Mouse (Mus musculus): Measurements from ENCODE around the gene Tap2. TPM values are rescaled to one million over a fixed set of nuclear protein-coding genes. Genes with fewer than 3 reads are reported as not detected.

The Tap2 gene
- polyA plus RNA-seq, 1 experiment from 2014 or later = 0.55 TPM

- H3K27me3 ChIP-seq (ENCODE audit: control insufficient read depth, insufficient read depth, low read length) = peaks cover 31% of the 10 kb centered on the region
- no peak overlapping the region for H3K27ac ChIP-seq (replicated peaks; ENCODE audit: low read depth, low read length)
- DNase-seq (ENCODE audit: low spot score) = no peak
- no peaks in the 10 kb centered on the region for H3K9me3 ChIP-seq (ENCODE audit: control insufficient read depth, low read length)
- H3K4me2 ChIP-seq (ENCODE audit: low read depth, severe bottlenecking) = peak overlapping the region; percentile 61
- H3K36me3 ChIP-seq (ENCODE audit: control insufficient read depth, insufficient read depth, low read length) = no peaks in the 10 kb centered on the region
- H3K4me1 ChIP-seq (ENCODE audit: control insufficient read depth, insufficient read depth, low read length) = no peaks in the 10 kb centered on the region
- WGBS = 12% methylated on average over 18 of the region's 18 CpGs
- H3K4me3 ChIP-seq (ENCODE audit: low read depth, low read length) = peak overlapping the region; percentile 57
- peak overlapping the region; percentile 56; the same call in 1 of the 2 replicates for H3K9ac ChIP-seq (ENCODE audit: low read length)
- ATAC-seq (ENCODE audit: insufficient number of reproducible peaks, low FRiP score, low TSS enrichment, low read depth) = no peak
These were observed 1.9 kb downstream of the Tap2 start for GRCm38 (mm10) chr17:34205021-34205745.

GRCm38 (mm10) chr17:34205746-34206176, 2.4 kb downstream of the Tap2 start:
- Histone ChIP-seq H3K4me3 (ENCODE audit: low read depth, low read length) (no peak overlapping the region), H3K4me1 (ENCODE audit: control insufficient read depth, insufficient read depth, low read length) (no peaks in the 10 kb centered on the region), H3K4me2 (ENCODE audit: low read depth, severe bottlenecking) (no peak overlapping the region), H3K27ac (replicated peaks; ENCODE audit: low read depth, low read length) (no peak overlapping the region), H3K27me3 (ENCODE audit: control insufficient read depth, insufficient read depth, low read length) (peaks cover 33% of the 10 kb centered on the region), H3K9ac (ENCODE audit: low read length) (no peak overlapping the region), H3K9me3 (ENCODE audit: control insufficient read depth, low read length) (no peaks in the 10 kb centered on the region), H3K36me3 (ENCODE audit: control insufficient read depth, insufficient read depth, low read length) (no peaks in the 10 kb centered on the region)
- 26% methylated on average over 9 of the region's 9 CpGs for WGBS
- no peak for ATAC-seq (ENCODE audit: insufficient number of reproducible peaks, low FRiP score, low TSS enrichment, low read depth)
- DNase-seq (ENCODE audit: low spot score) = no peak

- Histone ChIP-seq H3K27ac (replicated peaks; ENCODE audit: low read depth, low read length) (no peak overlapping the region), H3K27me3 (ENCODE audit: control insufficient read depth, insufficient read depth, low read length) (peaks cover 38% of the 10 kb centered on the region), H3K4me1 (ENCODE audit: control insufficient read depth, insufficient read depth, low read length) (no peaks in the 10 kb centered on the region), H3K4me2 (ENCODE audit: low read depth, severe bottlenecking) (no peak overlapping the region), H3K9me3 (ENCODE audit: control insufficient read depth, low read length) (no peaks in the 10 kb centered on the region), H3K4me3 (ENCODE audit: low read depth, low read length) (no peak overlapping the region), H3K36me3 (ENCODE audit: control insufficient read depth, insufficient read depth, low read length) (no peaks in the 10 kb centered on the region), H3K9ac (ENCODE audit: low read length) (no peak overlapping the region)
- DNase-seq (ENCODE audit: low spot score) (no peak), ATAC-seq (ENCODE audit: insufficient number of reproducible peaks, low FRiP score, low TSS enrichment, low read depth) (no peak)
- WGBS = 84% methylated on average over 5 of the region's 5 CpGs
These were observed 3.4 kb downstream of the Tap2 start for GRCm38 (mm10) chr17:34206731-34207130.

GRCm38 (mm10) chr17:34207456-34207855, 4.1 kb downstream of the Tap2 start:
- no peaks in the 10 kb centered on the region for H3K4me1 ChIP-seq (ENCODE audit: control insufficient read depth, insufficient read depth, low read length)
- H3K9ac ChIP-seq (ENCODE audit: low read length) = no peak overlapping the region
- no peak overlapping the region for H3K4me2 ChIP-seq (ENCODE audit: low read depth, severe bottlenecking)
- H3K36me3 ChIP-seq (ENCODE audit: control insufficient read depth, insufficient read depth, low read length) = no peaks in the 10 kb centered on the region
- DNase-seq (ENCODE audit: low spot score) = no peak
- no peaks in the 10 kb centered on the region for H3K9me3 ChIP-seq (ENCODE audit: control insufficient read depth, low read length)
- no peak overlapping the region for H3K4me3 ChIP-seq (ENCODE audit: low read depth, low read length)
- no peak for ATAC-seq (ENCODE audit: insufficient number of reproducible peaks, low FRiP score, low TSS enrichment, low read depth)
- H3K27me3 ChIP-seq (ENCODE audit: control insufficient read depth, insufficient read depth, low read length) = peaks cover 43% of the 10 kb centered on the region
- WGBS = 43% methylated on average over 3 of the region's 3 CpGs
- H3K27ac ChIP-seq (replicated peaks; ENCODE audit: low read depth, low read length) = no peak overlapping the region

GRCm38 (mm10) chr17:34207866-34208265, 4.5 kb downstream of the Tap2 start:
- no peak overlapping the region for H3K9ac ChIP-seq (ENCODE audit: low read length)
- H3K4me3 ChIP-seq (ENCODE audit: low read depth, low read length) = no peak overlapping the region
- no peak overlapping the region for H3K4me2 ChIP-seq (ENCODE audit: low read depth, severe bottlenecking)
- WGBS = 97% methylated on average over 9 of the region's 9 CpGs
- no peaks in the 10 kb centered on the region for H3K4me1 ChIP-seq (ENCODE audit: control insufficient read depth, insufficient read depth, low read length)
- no peaks in the 10 kb centered on the region for H3K36me3 ChIP-seq (ENCODE audit: control insufficient read depth, insufficient read depth, low read length)
- ATAC-seq (ENCODE audit: insufficient number of reproducible peaks, low FRiP score, low TSS enrichment, low read depth) (no peak), DNase-seq (ENCODE audit: low spot score) (no peak)
- H3K9me3 ChIP-seq (ENCODE audit: control insufficient read depth, low read length) = no peaks in the 10 kb centered on the region
- peaks cover 47% of the 10 kb centered on the region for H3K27me3 ChIP-seq (ENCODE audit: control insufficient read depth, insufficient read depth, low read length)
- no peak overlapping the region for H3K27ac ChIP-seq (replicated peaks; ENCODE audit: low read depth, low read length)

- no peak overlapping the region for H3K4me3 ChIP-seq (ENCODE audit: low read depth, low read length)
- H3K4me2 ChIP-seq (ENCODE audit: low read depth, severe bottlenecking) = no peak overlapping the region
- H3K9ac ChIP-seq (ENCODE audit: low read length) = no peak overlapping the region
- no peak for DNase-seq (ENCODE audit: low spot score)
- H3K36me3 ChIP-seq (ENCODE audit: control insufficient read depth, insufficient read depth, low read length) = no peaks in the 10 kb centered on the region
- H3K9me3 ChIP-seq (ENCODE audit: control insufficient read depth, low read length) = no peaks in the 10 kb centered on the region
- ATAC-seq (ENCODE audit: insufficient number of reproducible peaks, low FRiP score, low TSS enrichment, low read depth) = no peak
- no peaks in the 10 kb centered on the region for H3K4me1 ChIP-seq (ENCODE audit: control insufficient read depth, insufficient read depth, low read length)
- 20% methylated on average over 10 of the region's 10 CpGs for WGBS
- H3K27me3 ChIP-seq (ENCODE audit: control insufficient read depth, insufficient read depth, low read length) = peaks cover 53% of the 10 kb centered on the region
- no peak overlapping the region for H3K27ac ChIP-seq (replicated peaks; ENCODE audit: low read depth, low read length)
These were observed 5.1 kb downstream of the Tap2 start for GRCm38 (mm10) chr17:34208421-34208820.

GRCm38 (mm10) chr17:34209680-34210079, 6.4 kb downstream of the Tap2 start:
- DNase-seq (ENCODE audit: low spot score) (no peak), ATAC-seq (ENCODE audit: insufficient number of reproducible peaks, low FRiP score, low TSS enrichment, low read depth) (no peak)
- Histone ChIP-seq H3K4me1 (ENCODE audit: control insufficient read depth, insufficient read depth, low read length) (no peaks in the 10 kb centered on the region), H3K9me3 (ENCODE audit: control insufficient read depth, low read length) (no peaks in the 10 kb centered on the region), H3K4me2 (ENCODE audit: low read depth, severe bottlenecking) (no peak overlapping the region), H3K27me3 (ENCODE audit: control insufficient read depth, insufficient read depth, low read length) (peaks cover 57% of the 10 kb centered on the region), H3K4me3 (ENCODE audit: low read depth, low read length) (no peak overlapping the region), H3K9ac (ENCODE audit: low read length) (no peak overlapping the region), H3K27ac (replicated peaks; ENCODE audit: low read depth, low read length) (no peak overlapping the region), H3K36me3 (ENCODE audit: control insufficient read depth, insufficient read depth, low read length) (no peaks in the 10 kb centered on the region)
- WGBS = 56% methylated on average over 3 of the region's 3 CpGs

- H3K9ac ChIP-seq (ENCODE audit: low read length) = no peak overlapping the region
- WGBS = 79% methylated on average over 3 of the region's 3 CpGs
- no peak overlapping the region for H3K4me3 ChIP-seq (ENCODE audit: low read depth, low read length)
- ATAC-seq (ENCODE audit: insufficient number of reproducible peaks, low FRiP score, low TSS enrichment, low read depth) = no peak
- no peaks in the 10 kb centered on the region for H3K4me1 ChIP-seq (ENCODE audit: control insufficient read depth, insufficient read depth, low read length)
- DNase-seq (ENCODE audit: low spot score) = peak; percentile 17
- no peak overlapping the region for H3K4me2 ChIP-seq (ENCODE audit: low read depth, severe bottlenecking)
- H3K36me3 ChIP-seq (ENCODE audit: control insufficient read depth, insufficient read depth, low read length) = no peaks in the 10 kb centered on the region
- H3K27ac ChIP-seq (replicated peaks; ENCODE audit: low read depth, low read length) = no peak overlapping the region
- peaks cover 49% of the 10 kb centered on the region for H3K27me3 ChIP-seq (ENCODE audit: control insufficient read depth, insufficient read depth, low read length)
- H3K9me3 ChIP-seq (ENCODE audit: control insufficient read depth, low read length) = no peaks in the 10 kb centered on the region
These were observed 7.3 kb downstream of the Tap2 start for GRCm38 (mm10) chr17:34210599-34210998.

All from limb, embryonic 11.5 days (tissue).